Mouse (Mus musculus) heart, embryonic 11.5 days (tissue): ENCODE results near the gene Tusc2. TPM values are rescaled to one million over a fixed set of nuclear protein-coding genes. Genes with fewer than 3 reads are reported as not detected.

ENCODE experiments used
- ATAC-seq: fragments of 200-750 bp; cut with Nextera tagmentation; replicated peaks from 2 replicates; pipeline ENCODE4 v1.8.0; 2017; ENCODE audit warnings: moderate library complexity; ENCODE audit not compliant: insufficient number of reproducible peaks, low FRiP score, low TSS enrichment
- H3K27ac ChIP-seq: fragments of 300-500 bp; sonication (generic); 2 replicates; pipeline ENCODE4 v1.5.1; 2014; ENCODE audit warnings: mild to moderate bottlenecking, low read depth, low read length
- H3K27me3 ChIP-seq: fragments of 300-500 bp; sonication (generic); 2 replicates; pipeline ENCODE4 v1.6.1; 2014; ENCODE audit warnings: mild to moderate bottlenecking, low read length, mixed read lengths; ENCODE audit not compliant: control insufficient read depth, insufficient read depth
- H3K36me3 ChIP-seq: fragments of 300-500 bp; sonication (generic); 2 replicates; pipeline ENCODE4 v1.6.1; 2014; ENCODE audit warnings: mild to moderate bottlenecking, low read length, moderate library complexity, mixed read lengths; ENCODE audit not compliant: control insufficient read depth, insufficient read depth
- H3K4me1 ChIP-seq: fragments of 300-500 bp; sonication (generic); 2 replicates; pipeline ENCODE4 v1.6.1; 2014; ENCODE audit warnings: low read length; ENCODE audit not compliant: control insufficient read depth, insufficient read depth
- H3K4me2 ChIP-seq: fragments of 300-500 bp; sonication (generic); 2 replicates; pipeline ENCODE4 v1.6.1; 2014; ENCODE audit warnings: mild to moderate bottlenecking, moderate library complexity
- H3K4me3 ChIP-seq: fragments of 300-500 bp; sonication (generic); 2 replicates; pipeline ENCODE4 v1.5.1; 2014; ENCODE audit warnings: low read depth, low read length
- H3K9ac ChIP-seq: fragments of 300-500 bp; sonication (generic); 2 replicates; pipeline ENCODE4 v1.6.1; 2014; ENCODE audit warnings: mild to moderate bottlenecking, low read depth, low read length, moderate library complexity
- H3K9me3 ChIP-seq: fragments of 300-500 bp; sonication (generic); replicated peaks from 2 replicates; pipeline ENCODE4 v1.6.1; 2016; ENCODE audit warnings: low read length; ENCODE audit not compliant: control insufficient read depth
- WGBS: fragments of 180-500 bp; shearing (Covaris S2); extraction: QIAGEN DNeasy Blood & Tissue Kit; methylation state at CpG from one replicate; pipeline ENCODE4 v1.1.7; 2014; ENCODE audit not compliant: insufficient replicate concordance; 5-methylcytosine and 5-hydroxymethylcytosine counted together
- polyA plus RNA-seq: library from polyadenylated mRNA; unstranded; fragments of >200 nt; fragmentation: Nextera tagmentation; extraction: Ambion mirVana; gene quantifications from 2 replicates; pipeline ENCODE4 v1.2.1, GENCODE M21; 2014

The Tusc2 gene
- polyA plus RNA-seq, 1 experiment from 2014 or later, result 63.3 TPM

- no peak for ATAC-seq
- 77% methylated on average over 6 of the region's 6 CpGs for WGBS
- H3K9me3 ChIP-seq, result no peaks in the 10 kb centered on the region
- no peak overlapping the region for H3K9ac ChIP-seq
- H3K27ac ChIP-seq, result no peak overlapping the region
- H3K4me3 ChIP-seq, result no peak overlapping the region
- H3K36me3 ChIP-seq, result no peaks in the 10 kb centered on the region
- peaks cover 39% of the 10 kb centered on the region for H3K4me1 ChIP-seq
- no peak overlapping the region for H3K4me2 ChIP-seq
- H3K27me3 ChIP-seq, result peaks cover 38% of the 10 kb centered on the region
Observed at GRCm38 (mm10) chr9:107603251-107603650, 40.2 kb downstream of the Tusc2 start.

- H3K9me3 ChIP-seq, result no peaks in the 10 kb centered on the region
- no peaks in the 10 kb centered on the region for H3K36me3 ChIP-seq
- H3K9ac ChIP-seq, result peak overlapping the region; percentile 34; the same call in 1 of the 2 replicates
- peaks cover 25% of the 10 kb centered on the region; the same call in 1 of the 2 replicates for H3K27me3 ChIP-seq
- H3K4me3 ChIP-seq, result peak overlapping the region; percentile 8; the same call in 1 of the 2 replicates
- H3K4me2 ChIP-seq, result peak overlapping the region; percentile 47
- H3K4me1 ChIP-seq, result peaks cover 51% of the 10 kb centered on the region
- ATAC-seq, result no peak
- 34% methylated on average over 23 of the region's 23 CpGs for WGBS
- no peak overlapping the region for H3K27ac ChIP-seq
Observed at GRCm38 (mm10) chr9:107605041-107605661, 42.1 kb downstream of the Tusc2 start.

GRCm38 (mm10) chr9:107606591-107606990, 43.5 kb downstream of the Tusc2 start:
- H3K9ac ChIP-seq, result peak overlapping the region; percentile 56; the same call in 1 of the 2 replicates
- no peak for ATAC-seq
- H3K36me3 ChIP-seq, result no peaks in the 10 kb centered on the region
- H3K27ac ChIP-seq, result 0 out of 2 replicates have a peak overlapping the region, but pooled peaks have one; percentile 6
- no peaks in the 10 kb centered on the region for H3K9me3 ChIP-seq
- 11% methylated on average over 9 of the region's 9 CpGs for WGBS
- peaks cover 59% of the 10 kb centered on the region for H3K4me1 ChIP-seq
- peak overlapping the region; percentile 10; the same call in 1 of the 2 replicates for H3K4me3 ChIP-seq
- peak overlapping the region; percentile 52 for H3K4me2 ChIP-seq
- H3K27me3 ChIP-seq, result peaks cover 15% of the 10 kb centered on the region; the same call in 1 of the 2 replicates

- no peak for ATAC-seq
- Histone ChIP-seq H3K27ac (0 out of 2 replicates have a peak overlapping the region, but pooled peaks have one; percentile 6), H3K9me3 (no peaks in the 10 kb centered on the region), H3K4me2 (peak overlapping the region; percentile 52), H3K4me3 (peak overlapping the region; percentile 10; the same call in 1 of the 2 replicates), H3K36me3 (no peaks in the 10 kb centered on the region), H3K27me3 (peaks cover 15% of the 10 kb centered on the region; the same call in 1 of the 2 replicates), H3K4me1 (peaks cover 63% of the 10 kb centered on the region), H3K9ac (peak overlapping the region; percentile 56; the same call in 1 of the 2 replicates)
- WGBS, result 74% methylated on average over 2 of the region's 2 CpGs
Observed at GRCm38 (mm10) chr9:107607036-107607435, 44.0 kb downstream of the Tusc2 start.

GRCm38 (mm10) chr9:107607653-107608245, 44.7 kb downstream of the Tusc2 start:
- no peak for ATAC-seq
- WGBS, result 36% methylated on average over 9 of the region's 9 CpGs
- H3K27ac ChIP-seq, result no peak overlapping the region
- H3K27me3 ChIP-seq, result peaks cover 15% of the 10 kb centered on the region; the same call in 1 of the 2 replicates
- H3K4me1 ChIP-seq, result peaks cover 65% of the 10 kb centered on the region
- H3K9me3 ChIP-seq, result no peaks in the 10 kb centered on the region
- peak overlapping the region; percentile 52 for H3K4me2 ChIP-seq
- H3K4me3 ChIP-seq, result no peak overlapping the region
- peak overlapping the region; percentile 23; the same call in 1 of the 2 replicates for H3K9ac ChIP-seq
- no peaks in the 10 kb centered on the region for H3K36me3 ChIP-seq

GRCm38 (mm10) chr9:107608741-107609432, 45.8 kb downstream of the Tusc2 start, which contains the start of gene Sema3b:
TSS of gene Sema3b (minus strand) at chr9:107609229.
- 43% methylated on average over 12 of the region's 12 CpGs for WGBS
- Histone ChIP-seq H3K27ac (0 out of 2 replicates have a peak within 1 kb of the TSS, but pooled peaks have one; percentile 35), H3K9me3 (no peaks in the 10 kb centered on the region), H3K4me3 (no peak within 1 kb of the TSS), H3K27me3 (peaks cover 14% of the 10 kb centered on the region; the same call in 1 of the 2 replicates), H3K9ac (peak within 1 kb of the TSS; percentile 34; the same call in 1 of the 2 replicates), H3K4me2 (peak within 1 kb of the TSS; percentile 39), H3K4me1 (peaks cover 69% of the 10 kb centered on the region), H3K36me3 (no peaks in the 10 kb centered on the region)
- ATAC-seq, result no peak

GRCm38 (mm10) chr9:107609433-107609830, 46.4 kb downstream of the Tusc2 start:
- peaks cover 8% of the 10 kb centered on the region; the same call in 1 of the 2 replicates for H3K27me3 ChIP-seq
- H3K4me3 ChIP-seq, result no peak overlapping the region
- H3K4me1 ChIP-seq, result peaks cover 63% of the 10 kb centered on the region
- no peak overlapping the region for H3K27ac ChIP-seq
- no peaks in the 10 kb centered on the region for H3K9me3 ChIP-seq
- WGBS, result 62% methylated on average over 4 of the region's 4 CpGs
- H3K36me3 ChIP-seq, result peaks cover 3% of the 10 kb centered on the region; the same call in 1 of the 2 replicates
- H3K4me2 ChIP-seq, result no peak overlapping the region
- no peak for ATAC-seq
- H3K9ac ChIP-seq, result peak overlapping the region; percentile 16; the same call in 1 of the 2 replicates
